16 mouse cellular contexts compared by ENCODE assay signal in the genomic region with DNA sequence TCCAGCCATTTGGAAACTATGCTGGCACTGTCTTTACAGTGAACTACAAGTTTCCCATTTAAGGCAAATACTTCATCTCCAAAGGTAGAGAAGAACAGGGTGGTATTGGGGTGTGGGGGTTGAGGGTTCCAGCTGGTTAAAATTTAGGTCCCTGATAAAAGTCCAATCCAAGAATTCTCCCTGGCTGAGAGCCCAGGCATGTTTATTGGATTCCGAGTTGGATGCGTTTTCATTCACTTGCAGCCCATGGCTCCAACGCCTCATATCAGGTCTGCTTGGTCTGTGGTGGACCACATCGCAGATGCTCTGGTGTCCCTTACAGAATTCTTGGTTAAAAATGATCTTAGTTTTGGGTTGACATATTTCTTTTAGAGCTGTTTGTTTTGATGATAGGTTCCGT. TPM values are rescaled to one million over a fixed set of nuclear protein-coding genes. Genes with fewer than 3 reads are reported as not detected.
DNase-seq lines count a peak whose midpoint lies in the region; ATAC-seq and TF ChIP-seq lines count a peak whose summit lies in the region.
"Had no signal": no experiment of that assay in that cellular context is flagged by ENCODE, and none has a peak within 500 bp of the region (broad histone marks: within the 10 kb centered on the region; RNA-seq: fewer than 3 reads in every experiment).

No protein-coding gene starts in this region.

- no peak overlapping the region for H3K9ac ChIP-seq in heart, adult 2 months (ENCODE audit: low read depth, low read length)
- no peak overlapping the region for H3K9ac ChIP-seq in midbrain, postnatal 0 days (replicated peaks; ENCODE audit: low read length, poor library complexity, severe bottlenecking)
- H3K9ac ChIP-seq in stomach, embryonic 16.5 days (ENCODE audit: low read length): peak overlapping the region; percentile 6; the same call in 1 of the 2 replicates
- H3K9ac ChIP-seq: hindbrain, embryonic 14.5 days had no signal

- peak overlapping the region; percentile 30; the same call in 1 of the 2 replicates for H3K27ac ChIP-seq in heart, adult 2 months
- peak overlapping the region; percentile 94 for H3K27ac ChIP-seq in midbrain, embryonic 10.5 days (replicated peaks)
- H3K27ac ChIP-seq in midbrain, postnatal 0 days (ENCODE audit: low read depth, low read length): no peak overlapping the region
- peak overlapping the region; percentile 48; the same call in 1 of the 2 replicates for H3K27ac ChIP-seq in stomach, embryonic 16.5 days (ENCODE audit: low read length)
- H3K27ac ChIP-seq: hindbrain, embryonic 14.5 days had no signal

- no peaks in the 10 kb centered on the region for H3K79me2 ChIP-seq in heart, adult 2 months (replicated peaks; ENCODE audit: control insufficient read depth, insufficient read depth, low read length)

- H3K36me3 ChIP-seq in heart, adult 2 months (ENCODE audit: control insufficient read depth, insufficient read depth, low read length): no peaks in the 10 kb centered on the region; the same call in 1 of the 2 replicates
- H3K36me3 ChIP-seq in midbrain, embryonic 10.5 days: no peaks in the 10 kb centered on the region
- H3K36me3 ChIP-seq in midbrain, postnatal 0 days (ENCODE audit: insufficient read depth, low read length): peaks cover 7% of the 10 kb centered on the region; the same call in 1 of the 2 replicates
- H3K36me3 ChIP-seq in stomach, embryonic 16.5 days (ENCODE audit: control insufficient read depth, insufficient read depth, low read length): no peaks in the 10 kb centered on the region

- TF ChIP-seq POLR2A in heart, adult 2 months (IDR thresholded peaks at IDR 0.05; ENCODE audit: insufficient read depth, low read depth, low read length): no peak

- TF ChIP-seq EP300 in heart, adult 2 months (IDR thresholded peaks at IDR 0.05; ENCODE audit: insufficient read depth, low read depth, low read length): no peak

- no peak for TF ChIP-seq CTCF in heart, adult 2 months (IDR thresholded peaks at IDR 0.05)
- TF ChIP-seq CTCF in midbrain, postnatal 0 days (IDR thresholded peaks at IDR 0.05): no peak

- ATAC-seq in midbrain, postnatal 0 days (ENCODE audit: low FRiP score): no peak
- no peak for ATAC-seq in stomach, embryonic 16.5 days (ENCODE audit: insufficient read depth, low FRiP score)
- no peak for ATAC-seq in megakaryocyte progenitor cell, adult 5-6 weeks (replicated peaks; ENCODE audit: poor library complexity)

- WGBS in heart, adult 2 months: 32% methylated on average over 5 of the region's 5 CpGs
- 70% methylated on average over 5 of the region's 5 CpGs for WGBS in midbrain, embryonic 10.5 days
- 64% methylated on average over 5 of the region's 5 CpGs for WGBS in midbrain, postnatal 0 days
- 53% methylated on average over 5 of the region's 5 CpGs for WGBS in stomach, embryonic 16.5 days

- no peaks in the 10 kb centered on the region for H3K9me3 ChIP-seq in midbrain, embryonic 10.5 days (replicated peaks)
- H3K9me3 ChIP-seq in midbrain, postnatal 0 days (ENCODE audit: low read length): no peaks in the 10 kb centered on the region
- H3K9me3 ChIP-seq in stomach, embryonic 16.5 days (replicated peaks; ENCODE audit: control insufficient read depth, low read length): no peaks in the 10 kb centered on the region

- no peak for DNase-seq in heart, adult 2 months
- DNase-seq in heart, postnatal 25 days (ENCODE audit: low spot score): no peak
- DNase-seq in midbrain, embryonic 10.5 days (ENCODE audit: low spot score): no peak
- DNase-seq in midbrain, postnatal 0 days (ENCODE audit: low spot score): no peak
- peak; percentile 74 for DNase-seq in kidney, adult 9 months
- no peak for DNase-seq in adrenal gland, postnatal 36 days
- DNase-seq: adrenal gland, postnatal 10 days; cerebellum, adult 11 months; embryo, embryonic 11 days; thymus, postnatal 36 days had no signal

- peaks cover 14% of the 10 kb centered on the region for H3K4me1 ChIP-seq in heart, adult 2 months (ENCODE audit: control insufficient read depth, insufficient read depth, low read length)
- H3K4me1 ChIP-seq in midbrain, embryonic 10.5 days: peaks cover 94% of the 10 kb centered on the region
- H3K4me1 ChIP-seq in midbrain, postnatal 0 days (ENCODE audit: insufficient read depth, low read length): no peaks in the 10 kb centered on the region; the same call in 1 of the 2 replicates
- H3K4me1 ChIP-seq in stomach, embryonic 16.5 days (ENCODE audit: control insufficient read depth, insufficient read depth, low read length): peaks cover 38% of the 10 kb centered on the region

- intact Hi-C loops in heart, adult 2 months (cut with DNase I): no loop called here
- intact Hi-C loops in heart, postnatal 25 days (cut with DNase I): loop anchor here (5.0 to 10.0 kb wide), 2 partner anchors 34 to 381 kb away; partner anchors contain the start of gene Fam208a

- H3K27me3 ChIP-seq in heart, adult 2 months (ENCODE audit: control insufficient read depth, insufficient read depth, low read length): no peaks in the 10 kb centered on the region
- H3K27me3 ChIP-seq in midbrain, embryonic 10.5 days (ENCODE audit: low read depth, poor library complexity, severe bottlenecking): peaks cover 79% of the 10 kb centered on the region
- H3K27me3 ChIP-seq in midbrain, postnatal 0 days (ENCODE audit: insufficient read depth, low read length): peaks cover 6% of the 10 kb centered on the region
- no peaks in the 10 kb centered on the region for H3K27me3 ChIP-seq in stomach, embryonic 16.5 days (ENCODE audit: control insufficient read depth, insufficient read depth, low read length)

- H3K4me3 ChIP-seq in heart, adult 2 months: no peak overlapping the region
- peak overlapping the region; percentile 92 for H3K4me3 ChIP-seq in midbrain, embryonic 10.5 days
- no peak overlapping the region for H3K4me3 ChIP-seq in midbrain, postnatal 0 days (ENCODE audit: low read depth, low read length)
- no peak overlapping the region for H3K4me3 ChIP-seq in stomach, embryonic 16.5 days (replicated peaks; ENCODE audit: low read length)

- H3K4me2 ChIP-seq in midbrain, postnatal 0 days (ENCODE audit: low read depth, low read length, poor library complexity, severe bottlenecking): no peak overlapping the region
- no peak overlapping the region for H3K4me2 ChIP-seq in stomach, embryonic 16.5 days (ENCODE audit: low read depth, low read length)
- H3K4me2 ChIP-seq: hindbrain, embryonic 14.5 days had no signal

RNA-seq across cellular contexts. Expression of gene Il17rd, which starts 4.7 kb away (rescaled TPM):
- 1 to 10 TPM; 3.2 to 4.5 TPM for total RNA-seq in heart, adult 2 months (2021)
- 2.1 and 3.8 TPM in 2 replicates for polyA plus RNA-seq in heart, adult 2 months (2012; rRNA removed)
- 1 to 10 TPM; 3.6 to 5.7 TPM for total RNA-seq in heart, postnatal 25 days (2021)
- polyA plus RNA-seq in midbrain, embryonic 10.5 days (2016; fragmentation: Nextera tagmentation; extraction: Ambion mirVana): 6.4 and 7.6 TPM in 2 replicates
- total RNA-seq in midbrain, postnatal 0 days (2014; rRNA removed): 9.1 TPM in 2 replicates
- polyA plus RNA-seq in midbrain, postnatal 0 days (2015; fragmentation: Nextera tagmentation; extraction: Ambion mirVana): 1.2 and 1.5 TPM in 2 replicates
- 2.5 and 2.7 TPM in 2 replicates for polyA plus RNA-seq in stomach, embryonic 16.5 days (2015; fragmentation: Nextera tagmentation; extraction: Ambion mirVana)
- 1 to 10 TPM; 2.9 to 3.4 TPM for total RNA-seq in adrenal gland, postnatal 36 days (2021)
- total RNA-seq in megakaryocyte progenitor cell, adult 5-6 weeks (2015): not detected in 2 replicates
- total RNA-seq in megakaryocyte progenitor cell, adult 5-6 weeks (2017): not detected in 2 replicates

RNA-seq across cellular contexts. Expression of gene Hesx1, which starts 49.2 kb away (rescaled TPM):
- not detected for total RNA-seq in heart, adult 2 months (2021)
- not detected in 2 replicates for polyA plus RNA-seq in heart, adult 2 months (2012; rRNA removed)
- not detected for total RNA-seq in heart, postnatal 25 days (2021)
- polyA plus RNA-seq in midbrain, embryonic 10.5 days (2016; fragmentation: Nextera tagmentation; extraction: Ambion mirVana): 0.39 and 1.1 TPM in 2 replicates
- total RNA-seq in midbrain, postnatal 0 days (2014; rRNA removed): 0.88 TPM in 1 of 2 replicates, not detected in the other
- 0.16 and 0.40 TPM in 2 replicates for polyA plus RNA-seq in midbrain, postnatal 0 days (2015; fragmentation: Nextera tagmentation; extraction: Ambion mirVana)
- 0.20 and 0.62 TPM in 2 replicates for polyA plus RNA-seq in stomach, embryonic 16.5 days (2015; fragmentation: Nextera tagmentation; extraction: Ambion mirVana)
- total RNA-seq in adrenal gland, postnatal 36 days (2021): not detected
- 1.0 and 1.4 TPM in 2 replicates for total RNA-seq in megakaryocyte progenitor cell, adult 5-6 weeks (2015)
- total RNA-seq in megakaryocyte progenitor cell, adult 5-6 weeks (2017): 1.1 and 1.3 TPM in 2 replicates
- total RNA-seq: layer of hippocampus, postnatal 25 days had no signal
- polyA plus RNA-seq: C2C12; frontal cortex, adult 2 months had no signal
